Mouse (Mus musculus) intestine, postnatal 0 days (tissue): Measurements from ENCODE around the gene Sik3. TPM values are rescaled to one million over a fixed set of nuclear protein-coding genes. Genes with fewer than 3 reads are reported as not detected.

Experiments
- ATAC-seq: fragments of 200-750 bp; cut with Nextera tagmentation; 2 replicates; pipeline ENCODE4 v1.8.0; 2017; ENCODE audit warnings: mild to moderate bottlenecking, moderate TSS enrichment, moderate library complexity
- H3K27ac ChIP-seq: fragments of 300-500 bp; sonication (generic); 2 replicates; pipeline ENCODE4 v1.5.1; 2014; ENCODE audit warnings: mild to moderate bottlenecking, low read depth, low read length, moderate library complexity
- H3K27me3 ChIP-seq: fragments of 300-500 bp; sonication (generic); replicated peaks from 2 replicates; pipeline ENCODE4 v1.6.1; 2014; ENCODE audit warnings: low read length, mixed read lengths; ENCODE audit not compliant: control insufficient read depth, insufficient read depth
- H3K36me3 ChIP-seq: fragments of 300-500 bp; sonication (generic); 2 replicates; pipeline ENCODE4 v1.6.1; 2014; ENCODE audit warnings: mild to moderate bottlenecking, moderate library complexity; ENCODE audit not compliant: control insufficient read depth, insufficient read depth
- H3K4me1 ChIP-seq: fragments of 300-500 bp; sonication (generic); replicated peaks from 2 replicates; pipeline ENCODE4 v1.6.1; 2014; ENCODE audit warnings: antibody characterized with exemption, low read length, mixed read lengths; ENCODE audit not compliant: control insufficient read depth, insufficient read depth
- H3K4me2 ChIP-seq: fragments of 300-500 bp; sonication (generic); replicated peaks from 2 replicates; pipeline ENCODE4 v1.6.1; 2014; ENCODE audit warnings: low read depth, mild to moderate bottlenecking, moderate library complexity
- H3K4me3 ChIP-seq: fragments of 300-500 bp; sonication (generic); 2 replicates; pipeline ENCODE4 v1.5.1; 2014; ENCODE audit warnings: low read depth, low read length
- H3K9ac ChIP-seq: fragments of 300-500 bp; sonication (generic); 2 replicates; pipeline ENCODE4 v1.6.1; 2014; ENCODE audit warnings: mild to moderate bottlenecking, low read depth, low read length
- H3K9me3 ChIP-seq: fragments of 300-500 bp; sonication (generic); 2 replicates; pipeline ENCODE4 v1.6.1; 2016; ENCODE audit warnings: mixed run types; ENCODE audit not compliant: control insufficient read depth
- CTCF ChIP-seq: sonication (generic); IDR thresholded peaks from 2 replicates; pipeline ENCODE4 v1.5.1; 2016; ENCODE audit warnings: low read depth, mild to moderate bottlenecking, control low read depth, antibody characterized with exemption, moderate library complexity
- WGBS: fragments of 180-500 bp; shearing (Covaris S2); extraction: QIAGEN DNeasy Blood & Tissue Kit; methylation state at CpG from one replicate; pipeline ENCODE4 v1.1.7; 2014; 5-methylcytosine and 5-hydroxymethylcytosine counted together
- polyA plus RNA-seq: library from polyadenylated mRNA; unstranded; fragments of >200 nt; fragmentation: Nextera tagmentation; extraction: Ambion mirVana; gene quantifications from 2 replicates; pipeline ENCODE4 v1.2.1, GENCODE M21; 2015

The Sik3 gene
- polyA plus RNA-seq, 1 experiment from 2014 or later = 7.4 TPM

DNA sequence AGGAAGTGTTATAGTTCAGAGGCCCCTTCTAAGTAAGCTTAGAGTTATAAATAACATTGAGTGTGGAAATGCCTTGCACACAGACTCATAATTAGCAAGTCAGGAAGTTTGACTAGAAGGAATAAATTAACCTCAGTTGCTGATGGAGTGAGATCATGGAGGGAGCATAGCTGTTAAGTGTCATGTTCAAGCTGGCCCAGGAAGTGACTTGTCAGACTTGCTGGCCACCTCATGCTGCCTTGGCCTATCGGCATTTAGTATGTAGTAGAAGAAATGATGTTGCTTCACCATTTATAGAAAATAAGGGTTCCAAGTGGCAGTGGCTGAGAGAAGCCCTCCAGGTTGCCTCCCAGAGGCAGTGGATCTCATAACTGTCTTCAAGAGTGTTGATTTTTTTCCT, 20.4 kb downstream of the Sik3 start:
- 69% methylated on average over 1 of the region's 1 CpGs for WGBS
- H3K36me3 ChIP-seq = no peaks in the 10 kb centered on the region
- H3K4me1 ChIP-seq = peaks cover 6% of the 10 kb centered on the region; the same call in 1 of the 2 replicates
- H3K4me3 ChIP-seq = no peak overlapping the region
- no peak for ATAC-seq
- no peak overlapping the region for H3K4me2 ChIP-seq
- H3K9me3 ChIP-seq = no peaks in the 10 kb centered on the region
- no peak overlapping the region for H3K9ac ChIP-seq
- no peak for TF ChIP-seq CTCF
- H3K27ac ChIP-seq = no peak overlapping the region
- no peaks in the 10 kb centered on the region for H3K27me3 ChIP-seq

DNA sequence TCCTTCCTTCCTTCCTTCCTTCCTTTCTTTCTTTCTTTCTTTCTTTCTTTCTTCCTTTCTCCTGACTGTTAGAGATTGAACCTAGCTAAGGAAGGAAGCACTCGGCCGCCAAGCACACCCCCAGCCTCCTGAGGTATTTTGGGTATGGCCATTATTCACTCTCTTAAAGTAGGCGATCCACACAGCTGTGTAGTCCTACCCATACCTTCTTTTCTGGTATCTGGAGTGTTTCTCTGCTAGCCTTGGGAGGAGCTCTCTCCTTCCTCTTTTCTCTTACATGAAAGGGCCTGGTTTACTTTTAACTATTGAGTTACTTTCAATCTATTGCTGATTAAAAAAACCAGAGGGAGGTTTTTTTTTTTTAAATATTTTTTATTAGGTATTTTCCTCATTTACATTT, 21.2 kb downstream of the Sik3 start:
- Histone ChIP-seq H3K4me3 (no peak overlapping the region), H3K4me2 (no peak overlapping the region), H3K27me3 (no peaks in the 10 kb centered on the region), H3K9me3 (no peaks in the 10 kb centered on the region), H3K27ac (no peak overlapping the region), H3K36me3 (no peaks in the 10 kb centered on the region), H3K9ac (no peak overlapping the region), H3K4me1 (peaks cover 6% of the 10 kb centered on the region; the same call in 1 of the 2 replicates)
- ATAC-seq = no peak
- TF ChIP-seq CTCF = no peak
- 75% methylated on average over 3 of the region's 3 CpGs for WGBS

DNA sequence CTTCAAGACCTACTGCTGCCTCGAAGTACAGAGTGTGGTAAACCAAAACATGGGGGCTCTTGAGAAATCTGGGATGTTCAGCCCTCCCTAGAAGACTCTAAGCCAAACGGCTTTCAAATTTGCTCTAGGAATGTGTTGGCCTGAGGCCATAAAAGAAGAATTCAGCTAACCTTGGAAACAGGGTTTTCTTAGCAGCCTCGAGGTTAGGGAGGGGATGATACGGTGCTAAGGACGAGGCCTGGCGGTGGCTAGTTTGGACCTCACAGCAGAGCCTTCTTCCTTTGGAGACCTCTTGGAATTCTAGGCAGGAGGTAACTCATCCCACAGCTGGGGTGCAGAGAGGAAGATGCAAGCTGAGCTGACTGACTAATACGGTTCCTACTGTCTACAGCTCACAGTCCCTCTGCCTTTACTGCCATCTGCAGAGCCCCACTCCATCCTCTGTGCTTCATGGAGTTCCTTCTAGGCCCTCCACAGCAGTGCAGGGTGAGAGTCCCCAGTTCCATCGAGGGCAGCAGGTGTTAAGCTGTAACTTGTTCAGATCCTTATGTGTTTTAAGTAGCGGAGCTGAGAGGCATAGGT, 22.8 kb downstream of the Sik3 start:
- no peak for ATAC-seq
- 60% methylated on average over 9 of the region's 9 CpGs for WGBS
- Histone ChIP-seq H3K36me3 (no peaks in the 10 kb centered on the region), H3K4me3 (no peak overlapping the region), H3K27ac (no peak overlapping the region), H3K9me3 (no peaks in the 10 kb centered on the region), H3K27me3 (no peaks in the 10 kb centered on the region), H3K4me2 (no peak overlapping the region), H3K9ac (no peak overlapping the region), H3K4me1 (peaks cover 4% of the 10 kb centered on the region; the same call in 1 of the 2 replicates)
- no peak for TF ChIP-seq CTCF

DNA sequence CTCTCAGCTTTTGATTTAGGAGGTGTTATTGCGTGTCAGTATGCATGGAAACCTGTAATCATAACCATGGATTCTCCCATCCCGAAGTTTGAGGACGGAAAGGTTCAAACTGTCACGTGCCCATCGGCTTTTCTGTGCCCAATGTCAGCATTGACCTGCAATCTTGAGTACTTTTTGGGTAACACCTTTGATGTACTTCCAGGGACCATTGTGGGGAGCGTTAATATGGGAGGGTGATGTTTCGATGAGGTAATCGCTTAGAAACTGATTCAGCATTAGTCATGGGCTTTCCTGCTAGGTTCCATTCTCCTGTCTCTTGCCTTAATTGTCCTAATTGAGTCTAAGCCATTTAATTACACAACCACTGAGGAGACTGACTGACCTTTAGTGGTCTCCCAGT, 24.3 kb downstream of the Sik3 start:
- Histone ChIP-seq H3K4me2 (no peak overlapping the region), H3K4me3 (no peak overlapping the region), H3K4me1 (no peaks in the 10 kb centered on the region; the same call in 1 of the 2 replicates), H3K27ac (no peak overlapping the region), H3K9me3 (no peaks in the 10 kb centered on the region), H3K27me3 (no peaks in the 10 kb centered on the region), H3K36me3 (no peaks in the 10 kb centered on the region), H3K9ac (no peak overlapping the region)
- no peak for ATAC-seq
- no peak for TF ChIP-seq CTCF
- 96% methylated on average over 8 of the region's 8 CpGs for WGBS

DNA sequence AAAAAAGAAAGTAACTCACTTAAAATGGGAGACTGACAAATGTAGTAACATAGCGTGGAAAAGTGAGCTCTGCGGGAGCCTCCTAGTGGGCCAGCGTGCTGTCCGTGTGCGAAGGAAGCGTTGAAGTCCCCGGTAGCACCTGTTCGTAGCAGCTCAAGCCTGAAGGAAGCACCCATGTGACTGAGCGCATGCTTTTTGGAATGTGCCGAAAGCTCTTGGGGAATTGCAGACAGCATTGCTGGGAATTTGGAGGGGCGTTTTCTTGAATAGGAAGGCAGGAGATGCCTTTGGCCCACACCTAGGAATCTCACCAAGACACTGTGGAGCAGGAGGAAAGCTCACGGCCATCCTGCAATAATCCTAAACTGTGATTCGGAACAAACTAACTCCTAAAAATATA, 26.2 kb downstream of the Sik3 start:
- Histone ChIP-seq H3K4me3 (no peak overlapping the region), H3K36me3 (no peaks in the 10 kb centered on the region), H3K4me2 (no peak overlapping the region), H3K9me3 (no peaks in the 10 kb centered on the region), H3K27me3 (no peaks in the 10 kb centered on the region), H3K4me1 (0 out of 2 replicates have a peak, but pooled peaks cover 2% of the 10 kb centered on the region), H3K27ac (no peak overlapping the region), H3K9ac (no peak overlapping the region)
- TF ChIP-seq CTCF = no peak
- 95% methylated on average over 13 of the region's 13 CpGs for WGBS
- no peak for ATAC-seq

DNA sequence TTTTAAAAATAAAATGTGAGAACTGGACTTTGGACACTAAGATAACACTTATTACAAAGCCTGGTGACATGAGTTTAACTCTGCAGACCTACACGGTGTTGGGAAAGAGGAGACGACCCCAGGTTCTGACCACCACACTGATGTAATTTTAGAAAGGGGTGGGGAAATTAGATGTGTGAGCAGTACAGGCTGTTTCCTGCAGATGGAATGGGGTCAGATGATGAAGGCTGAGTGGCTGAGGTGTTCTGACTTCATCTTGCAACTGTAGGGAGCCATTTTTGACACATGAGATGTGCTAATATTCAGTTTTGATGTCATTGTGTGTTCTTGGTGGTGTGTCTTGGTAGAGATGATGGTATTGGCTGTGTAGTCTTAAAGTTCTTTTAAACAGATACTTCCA, 28.6 kb downstream of the Sik3 start:
- no peak overlapping the region for H3K27ac ChIP-seq
- WGBS = 42% methylated on average over 2 of the region's 2 CpGs
- no peak for ATAC-seq

More for the DNA sequence above, 28.6 kb downstream of the Sik3 start:
- H3K4me1 ChIP-seq = 0 out of 2 replicates have a peak, but pooled peaks cover 2% of the 10 kb centered on the region
- TF ChIP-seq CTCF = no peak
- H3K9me3 ChIP-seq = no peaks in the 10 kb centered on the region
- H3K4me3 ChIP-seq = no peak overlapping the region
- no peaks in the 10 kb centered on the region for H3K36me3 ChIP-seq
- no peaks in the 10 kb centered on the region for H3K27me3 ChIP-seq
- H3K4me2 ChIP-seq = no peak overlapping the region
- H3K9ac ChIP-seq = no peak overlapping the region
